Mouse (Mus musculus) megakaryocyte progenitor cell, adult 5-6 weeks (primary cell): ENCODE measurements at regions not wholly inside any gene's neighbourhood (a gene's known extent, or its start where the extent isn't known, plus 50 kb on each side); places are given as distances from the start of the nearest gene placed in this dataset.

ENCODE experiments used
- ATAC-seq: replicated peaks from 2 replicates; pipeline ENCODE4 v1.8.0; 2016; ENCODE audit warnings: mild to moderate bottlenecking, moderate TSS enrichment, inconsistent platforms; ENCODE audit not compliant: poor library complexity

- no peak for ATAC-seq
These were observed 409.6 kb downstream of the Klf5 start for GRCm38 (mm10) chr14:99708066-99708465.

- ATAC-seq: no peak
These were observed 411.3 kb downstream of the Klf5 start for GRCm38 (mm10) chr14:99709764-99710163.

- ATAC-seq: no peak
These were observed 412.2 kb downstream of the Klf5 start for GRCm38 (mm10) chr14:99710656-99711177.

GRCm38 (mm10) chr14:99712624-99713023 lies 414.1 kb downstream of the Klf5 start:
- no peak for ATAC-seq

GRCm38 (mm10) chr14:99713069-99713830 lies 414.8 kb downstream of the Klf5 start:
- peak; percentile 44 for ATAC-seq

- ATAC-seq: no peak
These were observed 435.1 kb downstream of the Klf5 start for GRCm38 (mm10) chr14:99733474-99734199.

- no peak for ATAC-seq
These were observed 435.7 kb downstream of the Klf5 start for GRCm38 (mm10) chr14:99734200-99734567.

- ATAC-seq: no peak
These were observed 445.3 kb downstream of the Klf5 start for GRCm38 (mm10) chr14:99743625-99744297.

- no peak for ATAC-seq
These were observed 446.7 kb downstream of the Klf5 start for GRCm38 (mm10) chr14:99745209-99745608.

GRCm38 (mm10) chr14:99748166-99748565 lies 449.7 kb downstream of the Klf5 start:
- no peak for ATAC-seq

- ATAC-seq: no peak
These were observed 451.1 kb downstream of the Klf5 start for GRCm38 (mm10) chr14:99749308-99750305.

- ATAC-seq: no peak
These were observed 459.6 kb downstream of the Klf5 start for GRCm38 (mm10) chr14:99758045-99758444.

- no peak for ATAC-seq
These were observed 464.8 kb downstream of the Klf5 start for GRCm38 (mm10) chr14:99763336-99763735.

- ATAC-seq: no peak
These were observed 472.5 kb downstream of the Klf5 start for GRCm38 (mm10) chr14:99771009-99771408.

- no peak for ATAC-seq
These were observed 474.4 kb downstream of the Klf5 start for GRCm38 (mm10) chr14:99772774-99773423.

GRCm38 (mm10) chr14:99778477-99778876 lies 480.0 kb downstream of the Klf5 start:
- ATAC-seq: no peak

GRCm38 (mm10) chr14:99778957-99779356 lies 480.5 kb downstream of the Klf5 start:
- no peak for ATAC-seq

GRCm38 (mm10) chr14:99783646-99784045 lies 485.2 kb downstream of the Klf5 start:
- no peak for ATAC-seq

GRCm38 (mm10) chr14:99785106-99785505 lies 486.6 kb downstream of the Klf5 start:
- no peak for ATAC-seq

- ATAC-seq: no peak
These were observed 487.9 kb downstream of the Klf5 start for GRCm38 (mm10) chr14:99786367-99786766.
